Mouse (Mus musculus): Measurements from ENCODE around the gene Ccdc106.

DNA sequence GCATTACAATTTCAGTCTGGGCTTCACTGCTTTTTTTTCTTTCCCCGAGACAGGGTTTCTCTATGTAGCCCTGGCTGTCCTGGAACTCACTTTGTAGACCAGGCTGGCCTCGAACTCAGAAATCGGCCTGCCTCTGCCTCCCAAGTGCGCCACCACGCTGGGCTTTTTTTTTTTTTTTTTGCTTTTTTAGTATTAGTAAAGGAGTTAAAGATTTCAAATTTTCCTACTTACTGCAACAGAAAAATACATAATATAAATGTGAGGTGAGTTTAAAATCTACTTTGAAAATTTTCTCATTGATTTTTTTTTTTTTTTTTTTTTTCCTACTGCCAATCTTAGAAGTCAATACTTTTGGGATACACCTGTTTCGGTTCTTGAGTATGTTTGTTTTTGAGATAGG is 44.5 kb downstream of the Ccdc106 start:
- no peak for TF ChIP-seq POLR2A (IDR thresholded peaks at IDR 0.05; ENCODE audit: insufficient read depth, low read depth, low read length)
- no peak for TF ChIP-seq EP300 (IDR thresholded peaks at IDR 0.05; ENCODE audit: insufficient read depth, low read depth, low read length)
- TF ChIP-seq CTCF (IDR thresholded peaks at IDR 0.05): no peak
